Mouse (Mus musculus) ES-E14 (cell line): Measurements from ENCODE around the gene Gm27027. TPM values are rescaled to one million over a fixed set of nuclear protein-coding genes. Genes with fewer than 3 reads are reported as not detected.

Experiments used
- DNase-seq: peaks from one replicate; pipeline ENCODE4 v3.0.0-alpha.2; 2013; ENCODE audit warnings: low read depth, low spot score
- H3K27ac ChIP-seq: 2 replicates; pipeline ENCODE4 v1.5.1; 2012; ENCODE audit warnings: low read depth, mild to moderate bottlenecking, low read length, moderate library complexity, mixed read lengths; ENCODE audit not compliant: poor library complexity, insufficient read depth, severe bottlenecking
- H3K36me3 ChIP-seq: 2 replicates; pipeline ENCODE4 v1.6.1; 2012; ENCODE audit warnings: mild to moderate bottlenecking, low read length, moderate library complexity, mixed read lengths; ENCODE audit not compliant: control insufficient read depth, poor library complexity, insufficient read depth, severe bottlenecking
- H3K4me1 ChIP-seq, 2 experiments: fragments of 150-350 bp in 1 of 2; sonication (generic) in 1 of 2; 2 replicates each; pipeline ENCODE4 v1.6.1; 2012; ENCODE audit warnings: low read length in 2 of 2, mild to moderate bottlenecking in 1 of 2, mixed read lengths in 1 of 2; ENCODE audit not compliant: control insufficient read depth in 2 of 2, insufficient read depth in 2 of 2, poor library complexity in 1 of 2
- H3K4me3 ChIP-seq, 2 experiments: fragments of 150-350 bp in 1 of 2; sonication (generic) in 1 of 2; 2 replicates each; pipeline ENCODE4 v1.5.1; 2012; ENCODE audit warnings: low read length in 2 of 2, low read depth in 1 of 2, mild to moderate bottlenecking in 1 of 2, mixed read lengths in 1 of 2; ENCODE audit not compliant: insufficient read depth in 1 of 2, poor library complexity in 1 of 2, severe bottlenecking in 1 of 2
- H3K9ac ChIP-seq: 2 replicates; pipeline ENCODE4 v1.6.1; 2012; ENCODE audit warnings: low read depth, mild to moderate bottlenecking, low read length, mixed read lengths; ENCODE audit not compliant: poor library complexity, insufficient read depth, severe bottlenecking
- H3K9me3 ChIP-seq: fragments of 150-350 bp; sonication (generic); 2 replicates; pipeline ENCODE4 v1.6.1; 2012; ENCODE audit warnings: low read depth, mild to moderate bottlenecking, low read length; ENCODE audit not compliant: control insufficient read depth, insufficient read depth
- CHD2 ChIP-seq: IDR thresholded peaks from 2 replicates; pipeline ENCODE4 v1.6.1; 2014; ENCODE audit warnings: mild to moderate bottlenecking, low read depth, low read length, inconsistent platforms
- HCFC1 ChIP-seq: IDR thresholded peaks from 2 replicates; pipeline ENCODE4 v1.6.1; 2012; ENCODE audit warnings: low read length, inconsistent platforms, borderline replicate concordance; ENCODE audit not compliant: insufficient read depth
- MAFK ChIP-seq: IDR thresholded peaks from 2 replicates; pipeline ENCODE4 v1.6.1; 2014; ENCODE audit warnings: mild to moderate bottlenecking, low read depth, low read length, inconsistent platforms; ENCODE audit not compliant: insufficient read depth
- ZC3H11A ChIP-seq: IDR thresholded peaks from 2 replicates; pipeline ENCODE4 v1.6.1; 2012; ENCODE audit warnings: low read depth, mild to moderate bottlenecking, inconsistent platforms, low read length, borderline replicate concordance
- ZNF384 ChIP-seq: IDR thresholded peaks from 2 replicates; pipeline ENCODE4 v1.6.1; 2012; ENCODE audit warnings: low read depth, low read length, inconsistent platforms
- in situ Hi-C, 2 experiments: fragments of 600-800 bp; cut with MboI; formaldehyde crosslinking; loops; one replicate each; pipeline ENCODE4 v1.15.1; 2025; ENCODE audit warnings: low sequenced_read_pairs in 2 of 2, inconsistent platforms in 1 of 2; ENCODE audit not compliant: unreplicated experiment in 2 of 2
- total RNA-seq: library from RNA; depleted of rRNA; stranded (reverse); fragments of 300-350 nt; gene quantifications from 2 replicates; pipeline ENCODE4 v1.2.3, GENCODE M21; 2012

Gene Gm27027
- total RNA-seq, 1 experiment: not detected

DNA sequence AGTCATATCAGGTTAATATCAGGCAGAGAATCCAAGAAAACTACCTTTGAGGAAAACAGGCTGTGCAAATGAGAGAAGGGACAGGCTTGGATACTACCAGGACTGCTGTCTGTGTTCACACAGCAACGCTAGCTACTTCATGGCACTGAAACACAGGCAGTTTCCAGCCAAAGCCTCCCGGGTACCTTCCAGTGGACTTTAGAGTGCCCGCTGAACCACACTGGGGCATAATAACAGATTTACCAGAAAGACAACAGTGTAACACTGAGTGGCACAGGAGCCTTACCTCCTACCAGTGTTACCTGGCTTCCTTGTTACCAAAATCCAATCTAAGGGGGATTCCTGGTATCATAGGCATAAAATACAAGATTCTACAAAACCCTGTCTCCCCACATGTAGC, 46.3 kb upstream of the Gm27027 start:
- TF ChIP-seq ZC3H11A: no peak
- TF ChIP-seq CHD2: no peak
- no peak for TF ChIP-seq HCFC1
- TF ChIP-seq ZNF384: no peak
- no peak for TF ChIP-seq MAFK
- peaks cover 4 to 7% of the 10 kb centered on the region in 2 experiments; a peak in 3 of 4 replicates for H3K4me1 ChIP-seq
- no peak overlapping the region; the same call in 1 of the 2 replicates for H3K27ac ChIP-seq
- no peak for DNase-seq
- no peak overlapping the region for H3K4me3 ChIP-seq
- H3K9ac ChIP-seq: no peak overlapping the region
- H3K9me3 ChIP-seq: no peaks in the 10 kb centered on the region
- H3K36me3 ChIP-seq: peaks cover 2% of the 10 kb centered on the region; the same call in 1 of the 2 replicates
- in situ Hi-C loops: no loop called here

DNA sequence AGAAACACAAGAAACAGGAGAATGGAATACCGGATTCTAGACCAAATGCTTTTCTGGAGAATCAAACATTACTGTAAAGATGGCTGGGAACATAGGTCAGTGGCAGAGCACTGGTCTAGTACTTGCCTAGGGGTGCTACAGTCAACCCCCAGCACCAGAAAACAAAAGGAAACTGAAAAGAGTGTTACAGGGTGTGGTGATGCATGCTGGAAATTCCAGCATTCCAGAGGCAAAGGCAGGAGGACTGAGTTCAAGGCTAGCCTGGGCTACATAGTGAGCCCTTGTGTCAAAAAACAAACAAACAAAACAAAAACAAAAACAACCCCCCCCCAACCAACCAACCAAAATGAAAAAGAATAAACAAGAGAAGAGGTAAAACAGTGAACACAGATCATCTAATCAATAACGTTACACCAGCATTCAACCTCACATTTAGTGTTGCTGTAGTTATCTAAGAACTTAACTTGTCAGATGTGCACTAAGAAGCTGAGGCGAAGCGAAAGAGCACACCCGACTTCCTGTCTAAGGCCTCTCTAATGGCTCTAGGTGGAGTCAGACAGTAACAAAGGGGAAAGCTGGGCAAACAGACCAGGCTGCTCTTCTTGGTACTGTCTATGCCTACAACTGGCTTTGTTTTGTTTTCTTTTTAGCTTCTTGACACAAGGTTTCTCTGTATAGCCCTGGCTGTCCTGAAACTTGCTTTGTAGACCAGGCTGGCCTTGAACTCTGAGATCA, 44.4 kb upstream of the Gm27027 start:
- Histone ChIP-seq H3K4me1 (peaks cover 4 to 7% of the 10 kb centered on the region in 2 experiments; a peak in 3 of 4 replicates), H3K36me3 (peaks cover 2% of the 10 kb centered on the region; the same call in 1 of the 2 replicates), H3K9me3 (no peaks in the 10 kb centered on the region), H3K9ac (no peak overlapping the region), H3K4me3 (no peak overlapping the region), H3K27ac (peak overlapping the region; percentile 68; the same call in 1 of the 2 replicates)
- in situ Hi-C loops: no loop called here
- peak; percentile 16; the same call in 1 of the 2 replicates for TF ChIP-seq CHD2
- TF ChIP-seq MAFK: no peak
- peak; percentile 22 for DNase-seq

DNA sequence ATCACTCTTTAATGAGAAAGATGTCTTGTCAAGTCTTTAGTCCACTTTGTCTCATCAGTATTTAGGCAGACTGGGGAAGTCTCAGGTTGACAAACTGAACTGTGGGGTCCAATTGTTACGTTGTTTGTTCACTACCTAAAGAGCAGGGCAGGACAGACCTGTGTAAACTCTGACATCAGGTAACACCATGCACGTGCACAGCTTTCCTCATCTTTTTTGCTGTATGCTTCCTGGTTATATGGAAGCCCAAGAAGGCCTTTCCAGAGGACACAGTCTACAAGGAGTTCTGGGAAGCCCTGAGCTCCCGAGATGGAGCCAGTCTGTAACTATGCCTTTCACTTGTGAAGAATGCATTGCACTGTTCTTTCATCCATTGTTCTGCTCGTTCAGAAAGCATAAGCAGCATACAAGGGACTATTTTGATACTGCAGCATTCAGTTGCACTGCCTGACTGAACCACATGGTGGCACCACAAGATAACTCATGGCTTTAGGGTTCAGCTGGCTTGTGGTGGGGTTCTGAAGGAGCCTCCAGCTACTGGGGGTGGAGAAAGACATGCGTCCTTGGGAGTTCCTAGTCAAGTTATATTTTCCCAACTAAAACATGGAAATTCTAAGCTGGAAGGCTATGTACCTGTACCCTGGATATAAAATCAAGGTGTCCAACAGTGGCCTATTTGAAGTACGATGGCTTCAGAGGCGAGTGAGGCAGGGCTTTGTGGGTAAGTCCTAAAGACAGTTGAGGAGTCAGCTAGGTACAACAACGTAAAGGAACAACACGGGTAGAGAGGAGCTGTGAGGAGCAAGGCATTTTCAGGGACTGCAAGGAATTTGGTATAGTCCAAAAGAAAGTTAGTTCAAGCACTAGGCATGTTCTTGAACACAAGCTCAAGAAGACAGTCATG, 39.5 kb upstream of the Gm27027 start:
- in situ Hi-C loops: no loop called here
- Histone ChIP-seq H3K4me3 (no peak overlapping the region), H3K36me3 (peaks cover 4% of the 10 kb centered on the region; the same call in 1 of the 2 replicates), H3K27ac (no peak overlapping the region), H3K9ac (no peak overlapping the region), H3K9me3 (no peaks in the 10 kb centered on the region), H3K4me1 (peaks cover under 1 to 2% of the 10 kb centered on the region in 2 experiments; a peak in 3 of 4 replicates)
- DNase-seq: peak; percentile 36
- no peak for TF ChIP-seq HCFC1
- TF ChIP-seq MAFK: no peak
- no peak for TF ChIP-seq CHD2
- peak; percentile 83; the same call in 1 of the 2 replicates for TF ChIP-seq ZC3H11A

DNA sequence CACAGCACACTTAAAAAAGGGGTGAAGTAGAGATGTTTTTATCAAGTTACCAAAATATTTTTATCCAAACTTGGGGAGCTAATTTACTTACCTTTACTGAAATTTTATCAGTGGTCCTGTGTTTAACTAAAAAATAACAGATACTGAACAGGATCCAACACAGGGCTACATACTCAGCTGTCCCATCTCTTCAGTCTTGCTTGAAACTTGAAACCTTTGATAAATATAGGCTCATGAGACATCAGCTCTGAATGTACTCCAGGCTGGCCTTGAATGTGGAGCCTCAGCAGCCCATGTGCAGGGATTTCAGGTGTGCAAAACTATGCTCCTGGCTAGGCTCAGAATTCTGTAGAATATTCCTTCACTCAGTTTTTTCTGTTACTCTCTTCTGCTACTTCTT, 34.4 kb upstream of the Gm27027 start:
- Histone ChIP-seq H3K9ac (no peak overlapping the region), H3K9me3 (no peaks in the 10 kb centered on the region), H3K27ac (no peak overlapping the region), H3K36me3 (peaks cover 4% of the 10 kb centered on the region; the same call in 1 of the 2 replicates), H3K4me1 (no peaks in the 10 kb centered on the region), H3K4me3 (no peak overlapping the region)
- in situ Hi-C loops: no loop called here
- DNase-seq: no peak
- TF ChIP-seq MAFK (no peak), HCFC1 (no peak), ZNF384 (no peak), ZC3H11A (no peak), CHD2 (no peak)
